Mouse (Mus musculus) T-helper 17 cell (primary cell): ENCODE results near the gene Icam2.
"Not testable (repeated sequence)": the region's sequence is repeated elsewhere in the genome, so short reads cannot be mapped to it uniquely, and the experiment has no call there.

Experiments
- in situ Hi-C, 2 experiments: fragments of 300-600 bp; cut with MboI, MseI; formaldehyde crosslinking; loops; 1 replicate in 1 of 2; 2 replicates in 1 of 2; pipeline ENCODE4 v1.15.1; 2025; ENCODE audit warnings: high pct_unique_total_duplicates in 2 of 2

The Icam2 gene

GRCm38 (mm10) chr11:106387791-106388216, at the start of gene Icam2:
Icam2 (minus strand) TSS chr11:106388075.
- in situ Hi-C loops, result loop anchor here in 1 of 2 experiments (10.0 kb wide), 1 partner anchor 63 kb away; no protein-coding TSS in a partner anchor

DNA sequence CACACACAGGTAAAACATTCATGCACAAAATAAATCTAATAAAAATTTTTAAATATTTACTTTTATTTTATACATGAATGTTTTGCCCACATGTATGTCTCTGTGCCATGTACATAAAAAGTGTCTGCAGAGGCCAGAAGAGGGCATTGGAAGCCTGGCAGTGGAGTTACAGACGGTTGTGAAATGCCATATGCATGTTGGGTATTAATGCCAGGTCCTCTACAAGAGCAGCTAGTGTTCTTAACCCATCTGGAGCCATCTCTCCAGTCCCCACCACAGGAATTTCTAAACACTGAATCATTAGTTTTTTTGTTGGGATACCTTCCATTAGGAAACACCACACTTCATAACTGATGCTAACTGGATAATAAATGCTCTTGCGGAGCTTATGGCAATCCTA, 49.7 kb upstream of the Icam2 start:
- in situ Hi-C loops, result no loop called here

DNA sequence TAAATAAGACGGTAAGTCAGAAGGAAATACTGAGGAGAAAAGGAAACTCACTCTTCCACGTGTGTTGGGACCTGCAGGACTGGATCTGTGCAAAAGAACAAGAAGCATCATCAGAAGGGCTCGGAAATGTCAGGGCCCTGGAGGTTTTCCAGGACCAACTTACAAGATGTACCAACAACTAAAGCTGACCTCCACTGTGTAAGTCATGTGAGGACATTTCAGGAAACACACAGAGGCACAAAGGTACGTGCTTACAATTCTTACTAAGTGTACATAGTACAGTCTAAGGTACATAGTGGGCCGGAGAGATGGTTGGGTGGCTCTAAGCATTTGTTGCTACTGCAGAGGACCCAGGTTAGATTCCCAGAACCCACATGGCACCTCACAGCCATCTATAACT, 49.2 kb upstream of the Icam2 start:
- in situ Hi-C loops, result no loop called here

DNA sequence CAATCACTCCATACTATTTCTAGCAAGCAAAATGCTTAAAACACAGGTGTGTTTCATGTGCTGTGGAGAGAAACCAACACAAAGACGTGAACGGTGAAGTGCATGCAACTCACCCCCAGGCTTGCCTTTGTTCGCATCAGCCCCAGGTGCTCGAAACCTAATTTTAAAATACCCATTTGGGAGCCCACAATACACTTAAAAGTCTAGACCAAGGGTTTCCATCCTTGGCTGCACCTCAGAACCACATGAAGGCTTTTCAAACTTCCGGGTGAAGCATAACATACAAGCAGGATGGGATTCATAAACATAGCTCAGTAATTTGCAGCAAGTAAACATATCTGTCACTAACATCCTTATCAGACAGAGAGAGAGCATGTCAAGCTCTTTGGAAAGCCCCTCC, 42.5 kb upstream of the Icam2 start:
- in situ Hi-C loops, result no loop called here

DNA sequence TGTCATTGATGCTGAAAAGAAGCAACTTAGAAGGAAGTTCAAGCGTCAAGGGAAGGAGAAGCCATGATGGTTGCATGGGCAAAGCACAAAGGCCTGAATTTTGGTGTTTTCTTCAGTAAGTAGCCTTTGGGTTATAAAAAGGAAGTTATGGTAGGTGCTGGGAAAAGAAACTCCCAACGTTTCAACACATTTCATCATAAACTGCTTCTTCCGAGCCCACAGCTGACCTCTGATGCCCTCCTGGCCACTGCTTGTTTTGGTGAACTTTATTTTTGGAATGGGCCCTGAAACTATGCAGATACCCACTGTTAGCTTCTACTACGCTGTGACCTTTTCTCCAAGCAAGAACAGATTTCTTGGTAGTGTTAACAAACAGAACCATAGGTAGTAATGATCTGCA, 41.8 kb upstream of the Icam2 start:
- in situ Hi-C loops, result no loop called here

DNA sequence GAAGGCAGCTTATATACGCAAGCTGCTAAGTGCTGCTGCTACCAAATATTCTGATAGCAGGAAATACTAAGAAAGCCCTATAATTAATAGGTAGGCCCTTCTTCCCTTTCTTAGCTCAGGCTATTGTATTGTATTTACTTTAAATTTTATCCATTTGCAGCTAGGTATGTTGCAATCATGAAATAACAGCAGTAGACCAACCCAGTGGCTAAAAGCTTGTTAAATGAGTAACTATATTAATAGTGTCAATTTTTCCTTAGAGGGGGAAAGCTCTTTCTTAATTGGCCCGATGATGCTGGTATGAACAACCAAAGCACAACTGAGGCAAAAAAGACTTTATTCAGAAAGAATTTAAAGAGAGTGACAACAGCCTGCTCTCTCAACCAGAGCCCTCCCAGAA, 40.7 kb upstream of the Icam2 start:
- in situ Hi-C loops, result no loop called here

- in situ Hi-C loops, result no loop called here
Observed at GRCm38 (mm10) chr11:106428106-106428505, 40.2 kb upstream of the Icam2 start.

GRCm38 (mm10) chr11:106426447-106426846, 38.6 kb upstream of the Icam2 start:
- in situ Hi-C loops, result no loop called here

DNA sequence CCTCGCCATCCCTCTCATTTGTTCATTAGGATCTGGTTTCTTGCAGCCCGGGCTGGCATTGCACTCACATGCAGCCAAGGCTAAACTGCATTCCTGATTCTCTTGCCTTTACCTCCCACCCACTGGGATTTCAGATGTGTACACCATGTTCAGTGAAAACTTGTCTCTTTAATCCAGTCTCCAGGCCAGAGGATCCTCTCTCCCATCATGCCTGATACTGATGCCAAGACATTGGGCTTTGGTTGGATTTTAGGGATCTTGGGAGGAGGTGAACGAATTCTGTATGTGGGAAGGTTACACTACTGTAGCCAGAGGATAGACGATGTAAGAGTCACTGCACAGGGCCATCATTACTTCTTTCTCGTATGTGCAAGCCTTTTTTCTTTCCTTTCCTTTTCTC, 37.3 kb upstream of the Icam2 start:
- in situ Hi-C loops, result no loop called here

GRCm38 (mm10) chr11:106419262-106420102, 31.6 kb upstream of the Icam2 start:
- in situ Hi-C loops, result loop anchor here (5.0 to 10.0 kb wide), 3 partner anchors 73 to 345 kb away; no protein-coding TSS in a partner anchor

GRCm38 (mm10) chr11:106418622-106419196, 30.8 kb upstream of the Icam2 start:
- in situ Hi-C loops, result loop anchor here (5.0 to 10.0 kb wide), 3 partner anchors 74 to 346 kb away; no protein-coding TSS in a partner anchor

DNA sequence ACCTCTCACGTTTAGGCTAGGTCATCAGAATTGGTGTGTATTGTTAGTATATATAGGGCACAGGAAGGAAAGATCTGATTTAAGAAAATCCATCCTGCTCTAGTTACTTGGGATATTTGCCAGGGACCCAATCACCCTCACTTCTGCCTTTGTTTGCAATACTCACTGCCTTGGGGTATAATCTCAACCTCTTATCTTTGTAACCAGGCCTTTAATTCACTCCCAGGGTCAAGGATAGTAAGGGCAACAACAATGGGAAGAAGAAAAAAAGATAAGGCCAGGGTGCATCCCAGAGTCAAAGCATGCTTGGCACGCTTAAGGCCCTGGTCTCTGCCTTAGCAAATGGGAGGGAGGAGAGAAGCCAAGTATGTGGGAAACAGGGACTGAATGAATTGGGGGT, 30.0 kb upstream of the Icam2 start:
- in situ Hi-C loops, result loop anchor here (5.0 to 10.0 kb wide), 3 partner anchors 74 to 347 kb away; no protein-coding TSS in a partner anchor

DNA sequence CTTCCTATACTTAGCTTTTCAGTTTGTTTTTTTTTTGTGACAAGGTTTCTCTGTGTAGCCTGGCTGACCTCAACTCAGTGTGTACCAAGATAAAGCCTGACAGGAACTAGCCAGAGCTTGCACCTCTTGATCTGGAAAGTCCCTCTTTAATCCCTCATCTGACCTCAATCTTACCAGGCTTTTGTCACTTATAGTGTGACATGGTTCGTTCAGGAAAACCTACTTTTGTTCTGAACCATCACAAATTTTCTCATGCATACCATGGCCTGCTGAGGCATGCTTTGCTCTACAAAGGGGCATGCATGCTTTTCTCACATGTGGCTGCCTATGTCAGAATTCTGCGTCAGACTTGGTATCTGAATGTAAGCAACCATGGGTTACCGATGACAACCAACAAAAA, 28.5 kb upstream of the Icam2 start:
- in situ Hi-C loops, result loop anchor here (5.0 to 10.0 kb wide), 3 partner anchors 76 to 348 kb away; no protein-coding TSS in a partner anchor

- in situ Hi-C loops, result loop anchor here in 1 of 2 experiments (10.0 kb wide), 1 partner anchor 352 kb away; no protein-coding TSS in a partner anchor
Observed at GRCm38 (mm10) chr11:106412641-106413360, 24.9 kb upstream of the Icam2 start.

GRCm38 (mm10) chr11:106411157-106411556, 23.3 kb upstream of the Icam2 start:
- in situ Hi-C loops, result loop anchor here in 1 of 2 experiments (10.0 kb wide), 1 partner anchor 354 kb away; no protein-coding TSS in a partner anchor

GRCm38 (mm10) chr11:106410507-106410906, 22.6 kb upstream of the Icam2 start:
- in situ Hi-C loops, result loop anchor here in 1 of 2 experiments (10.0 kb wide), 1 partner anchor 354 kb away; no protein-coding TSS in a partner anchor

GRCm38 (mm10) chr11:106410011-106410410, 22.1 kb upstream of the Icam2 start:
- in situ Hi-C loops, result loop anchor here in 1 of 2 experiments (10.0 kb wide), 1 partner anchor 355 kb away; no protein-coding TSS in a partner anchor

DNA sequence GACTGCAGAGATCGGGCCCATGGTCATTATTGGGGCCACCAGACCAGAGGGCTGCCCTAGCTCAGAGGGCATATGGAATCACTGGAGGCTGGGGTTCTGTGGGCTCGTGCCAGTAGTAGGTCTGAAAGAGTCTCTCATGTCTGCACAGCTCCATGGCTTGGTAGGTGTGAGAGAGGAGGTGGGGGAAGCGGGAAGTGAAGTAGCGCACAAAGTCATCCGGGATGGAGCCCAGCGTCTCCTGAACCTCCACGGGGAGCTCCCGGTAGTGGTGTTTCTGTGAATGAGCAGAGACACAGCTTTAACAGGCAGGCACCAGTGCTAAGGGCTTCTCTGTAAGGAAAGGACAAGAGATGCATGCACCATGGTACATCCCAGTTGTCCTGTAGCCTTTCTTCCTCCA, 10.6 kb upstream of the Icam2 start:
- in situ Hi-C loops, result no loop called here

DNA sequence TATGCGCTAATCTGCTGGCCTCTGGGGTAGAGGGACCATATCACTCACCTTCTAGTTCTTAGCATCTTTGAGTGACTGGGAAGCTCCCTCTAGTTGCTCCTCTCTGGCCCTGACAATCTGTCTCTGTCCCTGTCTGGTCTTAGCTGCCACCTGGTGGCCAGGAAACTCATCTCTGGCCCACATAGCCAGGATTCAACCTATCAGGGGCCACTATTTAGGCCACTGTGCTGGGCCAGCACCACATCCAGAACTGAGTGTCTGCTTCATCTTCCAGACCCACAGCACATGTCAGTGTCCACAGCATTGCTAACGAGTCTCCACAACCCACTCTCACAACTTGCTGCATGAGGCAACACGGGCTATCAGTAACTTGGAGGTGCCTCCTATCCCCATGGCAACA, 9.8 kb upstream of the Icam2 start:
- in situ Hi-C loops, result no loop called here

DNA sequence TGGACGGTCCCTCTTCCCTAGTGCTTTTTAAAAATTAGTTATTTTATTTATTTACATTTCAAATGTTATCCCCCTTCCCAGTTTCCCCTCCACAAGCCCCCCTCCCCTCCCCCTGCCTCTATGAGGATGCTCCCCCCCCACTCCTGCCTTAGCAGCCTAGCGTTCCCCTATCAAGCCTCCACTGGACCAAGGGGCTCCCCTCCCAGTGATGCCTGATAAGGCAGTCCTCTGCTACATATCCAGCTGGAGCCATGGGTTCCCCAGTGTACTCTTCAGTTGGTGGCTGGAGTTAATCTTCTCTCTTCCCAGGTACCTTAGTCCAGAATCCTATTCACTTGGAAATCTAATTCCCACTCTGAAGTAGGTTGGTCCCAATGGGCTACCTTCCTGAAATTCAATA, 6.2 kb upstream of the Icam2 start:
- in situ Hi-C loops, result not testable (repeated sequence)

GRCm38 (mm10) chr11:106393331-106393616, 5.4 kb upstream of the Icam2 start:
- in situ Hi-C loops, result no loop called here
